Mouse (Mus musculus): ENCODE measurements at regions not wholly inside any gene's neighbourhood (a gene's known extent, or its start where the extent isn't known, plus 50 kb on each side); places are given as distances from the start of the nearest gene placed in this dataset.

DNA sequence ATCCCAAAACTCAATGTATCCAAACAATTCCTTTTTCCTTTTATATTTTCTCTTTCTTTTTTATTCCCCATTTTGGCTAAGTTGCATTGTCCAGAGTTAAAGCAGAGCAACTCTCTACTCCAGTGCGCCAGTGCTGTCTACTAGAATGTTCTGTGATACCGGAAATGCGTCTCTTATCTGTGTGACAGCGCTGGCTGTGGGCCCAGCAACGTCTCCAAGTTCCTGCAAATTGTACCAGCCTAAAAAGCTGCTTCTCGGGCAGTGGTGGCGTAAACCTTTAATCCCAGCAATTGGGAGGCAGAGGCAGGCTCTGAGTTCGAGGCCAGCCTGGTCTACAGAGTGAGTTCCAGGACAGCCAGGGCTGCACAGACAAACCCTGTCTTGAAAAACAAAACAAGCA lies 59.4 kb downstream of the Cox18 start:
- DNase-seq (ENCODE audit: low read depth, low spot score): no peak

DNA sequence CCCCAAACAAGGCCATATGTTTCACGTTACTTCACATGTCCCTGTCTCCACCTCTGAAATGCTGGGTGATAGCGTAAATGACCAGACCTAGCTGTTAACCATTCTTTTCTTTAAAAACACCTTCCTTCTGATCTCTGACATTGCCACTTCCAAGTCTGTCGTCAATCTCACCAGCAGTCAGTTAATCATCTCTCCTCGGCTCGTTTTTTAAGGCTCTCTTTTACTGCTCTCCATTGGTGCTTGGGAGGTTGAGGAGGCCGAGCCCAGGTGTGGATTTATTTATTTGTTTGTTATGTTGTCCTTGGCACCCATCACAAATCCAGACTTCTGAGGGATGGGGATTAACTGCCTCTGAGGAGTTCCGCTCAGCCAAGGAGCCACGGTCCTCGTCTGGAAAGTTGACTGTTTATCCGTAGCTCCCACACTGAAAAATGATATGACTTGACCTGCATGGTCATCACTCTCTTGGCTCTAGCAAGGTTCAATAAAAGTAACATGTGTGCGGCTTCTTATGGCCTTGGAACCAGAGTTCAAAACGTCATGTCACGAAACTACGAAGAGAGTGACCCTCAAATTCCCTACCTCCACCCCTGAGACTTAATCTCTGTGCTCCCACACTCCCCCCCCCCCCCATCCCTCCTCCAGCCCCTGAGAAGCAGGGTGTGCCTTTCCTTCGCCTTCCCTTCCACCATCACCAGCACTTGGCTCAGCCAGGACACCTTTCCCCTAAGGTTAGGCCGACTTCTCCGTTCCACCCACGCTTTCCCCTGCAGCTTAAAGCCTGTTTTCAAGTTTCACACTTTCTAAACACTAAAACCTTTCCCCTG lies 60.6 kb downstream of the Cox18 start:
- DNase-seq (ENCODE audit: low read depth, low spot score): no peak

DNA sequence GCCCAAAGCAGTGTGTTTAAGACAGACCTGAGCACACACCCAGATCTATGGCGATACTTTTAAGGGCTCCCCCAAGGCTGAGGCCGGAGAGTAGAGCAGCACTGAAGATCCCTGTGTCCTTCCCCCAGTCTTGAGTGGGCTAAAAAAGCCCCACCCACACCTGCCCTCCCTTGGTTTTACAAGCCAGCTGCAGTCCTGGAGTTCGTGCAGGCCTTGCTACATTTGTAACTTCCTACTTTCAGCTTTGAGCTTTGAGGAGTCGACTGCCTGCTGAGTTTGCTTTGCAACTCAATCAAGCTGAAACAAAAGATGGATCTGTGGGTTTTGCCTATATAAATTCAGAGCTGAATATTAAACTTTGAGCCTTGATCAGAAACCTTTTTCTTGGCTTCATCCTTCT lies 63.5 kb downstream of the Cox18 start:
- peak; percentile 32 for DNase-seq (ENCODE audit: low read depth, low spot score)

DNA sequence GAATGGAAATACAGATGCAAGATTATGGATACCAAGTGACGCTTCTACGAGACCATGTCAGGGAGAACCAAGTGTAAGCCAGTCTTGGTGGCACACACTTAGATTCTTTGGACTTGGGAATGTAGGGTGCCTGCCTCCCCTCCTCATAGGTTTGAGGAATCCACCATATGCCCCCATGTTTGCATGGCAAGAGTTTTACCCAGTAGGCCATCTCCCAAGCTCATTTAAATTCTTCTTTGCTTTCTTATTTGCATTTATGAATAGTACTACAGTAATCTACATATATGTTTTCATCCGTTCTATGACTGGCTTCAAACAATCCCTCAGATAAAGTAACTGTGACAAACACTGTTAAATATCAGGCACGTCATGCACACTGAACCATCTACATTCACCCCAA lies 67.3 kb downstream of the Cox18 start:
- no peak for DNase-seq (ENCODE audit: low read depth, low spot score)

DNA sequence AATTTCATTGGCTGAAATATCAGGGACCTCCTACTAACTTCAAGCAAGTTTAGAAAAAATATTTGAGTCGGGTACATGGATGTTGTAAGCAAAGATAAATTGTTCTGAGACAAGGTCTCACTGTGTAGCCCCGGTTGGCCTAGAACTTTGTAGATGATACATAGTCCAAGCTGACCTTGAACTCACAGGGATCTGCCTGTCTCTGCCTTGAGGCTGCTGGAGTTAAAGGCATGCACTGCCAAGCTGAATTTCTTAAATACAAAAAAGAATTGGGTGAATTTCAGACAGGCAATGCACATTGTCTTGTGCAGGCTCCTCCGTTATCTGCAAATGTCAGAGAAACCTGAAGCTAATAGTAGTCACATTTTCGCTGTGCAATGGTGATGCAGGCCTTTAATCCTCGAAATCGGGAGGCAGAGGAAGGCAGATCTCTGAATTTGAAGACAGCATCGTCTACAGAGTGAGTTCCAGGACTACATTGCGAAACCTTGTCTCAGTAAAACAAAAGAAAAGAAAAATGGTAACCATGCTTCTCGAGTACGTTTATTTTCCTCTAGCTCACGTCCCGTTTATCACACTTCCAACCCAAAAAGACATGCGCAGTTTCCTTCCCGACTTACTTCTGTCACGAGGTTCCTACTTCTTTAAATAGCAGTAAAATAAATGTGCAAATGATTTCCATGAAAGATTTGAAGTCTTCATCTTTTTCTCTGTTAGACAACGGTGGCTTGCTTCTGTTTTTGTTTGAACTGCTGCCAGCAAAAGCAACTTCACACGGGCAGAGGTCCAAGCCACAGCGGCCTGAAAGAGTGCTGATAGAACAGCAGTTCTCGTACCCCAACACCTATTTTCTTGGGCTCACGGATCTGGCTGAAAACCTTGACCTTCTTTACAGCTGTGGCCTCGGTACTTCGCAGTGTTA lies 73.9 kb downstream of the Cox18 start:
- DNase-seq (ENCODE audit: low read depth, low spot score): no peak

DNA sequence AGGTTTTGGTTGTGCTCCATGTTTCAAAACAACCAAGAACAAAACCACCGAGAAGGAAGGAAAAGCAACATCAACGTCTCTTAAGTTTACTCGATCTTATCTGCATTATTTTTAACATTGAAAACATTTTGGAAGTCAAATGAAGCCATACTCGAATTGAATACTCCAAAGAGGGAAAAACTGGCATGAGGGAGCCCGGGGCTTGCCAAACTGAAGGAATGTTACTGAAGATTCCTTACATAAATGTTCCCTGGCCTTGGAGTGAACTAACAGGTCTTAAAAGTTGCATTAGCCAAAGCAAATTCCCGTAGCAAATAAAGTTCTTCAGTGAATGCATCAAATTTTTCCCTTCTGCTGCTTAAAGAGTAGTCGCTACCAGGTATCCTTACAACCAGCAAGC lies 87.8 kb downstream of the Cox18 start:
- no peak for DNase-seq (ENCODE audit: low read depth, low spot score)

DNA sequence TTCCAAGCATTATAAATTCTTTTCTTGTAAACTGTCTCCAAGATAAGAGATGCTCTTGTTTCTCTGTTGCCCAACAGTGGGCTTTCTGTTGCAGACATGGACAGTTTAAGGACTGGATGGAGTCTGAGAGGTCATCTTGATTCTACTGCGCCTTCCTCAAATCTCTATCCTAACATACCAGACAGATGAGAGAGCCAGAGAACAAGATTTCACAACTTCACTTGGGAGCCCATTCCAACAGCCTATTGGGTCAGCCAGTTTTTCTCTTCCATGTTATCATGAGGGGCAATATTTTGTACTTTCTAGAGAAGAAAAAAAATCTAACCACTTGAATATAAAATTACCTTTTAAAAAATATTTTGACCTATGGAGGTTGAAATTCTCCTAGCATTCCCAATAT lies 116.8 kb downstream of the Cox18 start:
- DNase-seq (ENCODE audit: low read depth, low spot score): no peak

DNA sequence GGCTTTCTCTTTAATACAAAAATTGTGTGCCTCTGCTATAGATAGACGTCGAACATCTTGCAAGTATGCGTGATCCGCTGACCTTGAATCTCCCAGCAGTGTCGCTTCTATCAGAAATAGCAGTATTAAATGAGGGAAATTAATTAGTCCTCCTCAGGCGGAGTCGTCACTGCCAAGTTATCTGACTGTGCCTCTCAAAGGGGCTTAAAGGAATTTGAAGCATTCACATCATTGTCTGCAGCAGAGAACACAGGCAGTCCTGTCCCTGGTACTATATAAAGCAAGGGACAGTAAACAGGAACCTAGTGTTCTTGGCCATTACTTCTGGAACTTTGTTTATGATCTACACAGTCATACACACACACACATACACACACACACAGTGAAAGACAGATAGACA lies 119.1 kb downstream of the Cox18 start:
- no peak for DNase-seq (ENCODE audit: low read depth, low spot score)

DNA sequence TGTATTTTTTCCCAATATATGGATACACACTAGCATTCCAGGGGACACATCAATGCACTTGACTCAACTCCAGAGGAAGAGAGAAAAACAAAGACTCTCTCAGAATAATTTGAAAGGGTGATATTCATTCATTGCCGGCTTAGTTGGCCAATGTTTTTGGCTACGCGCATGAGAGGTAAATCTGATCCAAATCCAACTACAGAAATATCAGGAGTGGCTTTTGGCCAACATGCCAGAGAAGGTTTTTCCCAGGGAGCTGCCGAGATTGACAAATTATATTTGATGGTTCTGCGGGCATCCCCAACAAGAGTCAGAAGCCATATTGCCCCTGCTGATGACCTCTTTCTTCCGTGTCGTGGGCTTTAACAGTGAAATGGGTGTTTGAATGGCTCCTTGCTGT lies 135.3 kb downstream of the Cox18 start:
- no peak for DNase-seq (ENCODE audit: low read depth, low spot score)

DNA sequence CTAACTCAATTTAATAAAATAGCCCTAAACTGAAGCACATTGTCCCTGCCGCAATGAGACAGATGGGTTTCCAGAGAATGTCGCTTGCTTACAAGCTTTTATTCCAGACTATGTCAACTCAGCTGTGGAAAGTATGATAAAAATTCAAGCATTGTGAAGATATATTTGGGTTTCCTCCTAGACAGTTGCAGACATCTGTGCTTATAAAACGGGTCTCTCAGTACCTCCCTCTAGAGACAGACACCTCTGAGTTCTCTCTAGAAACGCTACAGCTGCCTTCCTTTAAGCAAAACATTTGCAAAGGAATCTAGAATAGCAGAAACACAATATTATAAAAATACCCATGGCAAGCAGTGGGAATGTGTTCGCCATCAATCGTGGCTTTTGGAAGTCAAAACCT lies 137.3 kb downstream of the Cox18 start:
- DNase-seq (ENCODE audit: low read depth, low spot score): no peak

DNA sequence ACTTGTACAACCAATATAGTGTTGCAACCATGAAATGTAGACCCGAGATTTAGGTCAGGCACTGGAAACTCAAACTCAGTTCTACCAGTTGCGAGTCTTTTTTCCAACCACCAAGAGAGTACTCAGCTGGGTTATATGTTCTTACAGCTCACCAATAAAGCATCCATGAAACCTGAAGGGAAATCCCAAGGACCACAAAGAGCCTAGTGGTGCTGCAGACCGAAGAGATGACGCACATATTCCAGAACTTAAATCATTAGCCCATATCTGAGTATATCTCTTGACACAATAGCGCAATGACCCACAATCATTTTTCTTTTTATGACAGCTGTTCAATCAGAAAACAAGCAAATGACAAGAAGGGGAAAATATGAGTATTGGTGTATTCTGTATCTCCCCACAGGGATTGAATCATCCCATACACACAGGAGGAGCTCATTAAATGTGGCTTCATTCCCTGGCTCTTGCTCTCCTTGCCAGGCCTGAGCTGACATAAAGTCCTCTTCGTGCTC lies 146.7 kb downstream of the Cox18 start:
- no peak for DNase-seq (ENCODE audit: low read depth, low spot score)

DNA sequence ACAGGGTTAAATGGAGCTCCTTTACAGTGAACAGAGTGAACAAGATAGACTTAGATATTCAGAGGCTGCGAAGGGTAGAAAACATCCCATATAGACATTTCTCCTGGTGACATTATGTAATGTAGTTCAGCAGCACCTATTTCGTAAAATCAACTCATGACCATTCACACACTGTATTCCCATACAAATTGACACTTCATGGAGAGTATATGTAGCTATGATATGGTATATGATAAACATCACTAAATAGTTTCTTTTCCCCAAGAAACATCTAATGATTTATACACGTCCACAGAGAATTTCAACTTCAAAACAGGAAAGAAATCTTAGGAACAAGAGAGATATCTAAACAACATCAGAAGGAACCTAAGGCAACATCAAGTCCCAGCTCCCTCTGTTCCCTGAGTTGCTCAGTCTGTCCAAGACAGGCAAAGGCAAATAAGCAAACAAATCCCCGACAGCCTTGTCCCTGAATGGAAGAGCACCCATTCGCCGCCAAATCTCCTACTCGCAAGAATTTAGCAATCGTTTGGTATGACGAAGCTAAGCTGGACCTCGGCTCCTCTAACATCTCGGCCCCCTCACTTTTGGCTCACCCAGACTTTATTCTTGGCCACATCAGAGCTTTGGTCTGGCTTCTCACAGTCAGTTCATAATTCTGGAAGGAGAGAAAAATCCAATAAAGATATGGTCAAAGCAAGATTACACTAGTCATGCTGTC lies 148.0 kb downstream of the Cox18 start:
- no peak for DNase-seq (ENCODE audit: low read depth, low spot score)

DNA sequence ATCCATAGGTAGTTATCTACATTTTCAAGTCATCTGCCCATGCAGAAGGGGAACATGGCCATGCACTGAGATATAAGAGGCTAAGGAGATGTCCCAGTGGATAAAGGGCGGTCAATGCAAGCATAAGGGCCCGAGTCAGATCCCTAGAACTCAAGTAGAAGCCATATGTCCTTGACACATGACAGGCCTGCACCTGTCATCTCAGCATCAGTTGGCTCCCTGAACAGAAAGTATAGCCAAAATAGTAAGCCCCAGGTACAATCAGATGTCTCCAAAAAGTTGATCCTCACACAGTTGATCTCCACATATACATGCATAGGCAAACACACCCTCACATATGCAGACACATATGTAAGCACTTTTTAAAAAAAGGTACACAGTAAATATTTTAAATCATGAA lies 152.0 kb downstream of the Cox18 start:
- no peak for DNase-seq (ENCODE audit: low read depth, low spot score)

DNA sequence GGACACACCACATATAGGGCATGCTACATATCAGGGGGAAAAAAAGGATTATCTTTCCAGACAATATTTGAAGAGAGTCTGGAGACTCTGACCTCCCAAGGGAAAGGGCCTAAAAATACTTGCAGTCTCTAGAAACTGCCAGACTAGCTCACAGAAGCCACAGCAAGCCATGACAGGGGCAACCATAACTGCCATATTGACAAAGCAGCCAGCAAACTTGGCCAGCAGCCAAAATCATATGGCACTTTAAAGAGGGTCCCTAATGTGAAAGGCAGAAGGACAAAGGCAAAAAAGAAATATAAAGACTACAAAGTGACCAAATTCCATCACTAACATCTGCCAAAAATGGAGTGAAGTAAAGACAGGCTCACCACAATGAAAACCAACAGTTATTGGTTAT lies 155.2 kb downstream of the Cox18 start:
- no peak for DNase-seq (ENCODE audit: low read depth, low spot score)

DNA sequence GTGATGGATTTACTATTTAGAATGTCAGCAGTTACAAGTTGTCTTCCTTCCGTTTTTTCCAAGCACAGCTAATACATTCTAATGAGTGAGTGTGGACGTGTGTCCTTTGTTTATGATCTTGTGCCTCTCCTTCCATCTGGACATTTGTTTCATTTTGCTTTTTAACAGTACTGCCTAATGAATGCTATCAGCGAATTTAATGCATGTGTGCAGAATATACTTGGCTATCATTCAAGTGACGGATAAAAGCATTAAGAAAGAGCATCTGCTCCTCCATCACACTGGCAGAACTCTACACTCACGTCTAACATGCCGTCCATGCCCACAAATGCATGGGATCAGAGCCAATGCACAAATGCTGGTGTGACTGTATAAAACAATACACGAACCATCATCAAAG lies 156.0 kb downstream of the Cox18 start:
- no peak for DNase-seq (ENCODE audit: low read depth, low spot score)

DNA sequence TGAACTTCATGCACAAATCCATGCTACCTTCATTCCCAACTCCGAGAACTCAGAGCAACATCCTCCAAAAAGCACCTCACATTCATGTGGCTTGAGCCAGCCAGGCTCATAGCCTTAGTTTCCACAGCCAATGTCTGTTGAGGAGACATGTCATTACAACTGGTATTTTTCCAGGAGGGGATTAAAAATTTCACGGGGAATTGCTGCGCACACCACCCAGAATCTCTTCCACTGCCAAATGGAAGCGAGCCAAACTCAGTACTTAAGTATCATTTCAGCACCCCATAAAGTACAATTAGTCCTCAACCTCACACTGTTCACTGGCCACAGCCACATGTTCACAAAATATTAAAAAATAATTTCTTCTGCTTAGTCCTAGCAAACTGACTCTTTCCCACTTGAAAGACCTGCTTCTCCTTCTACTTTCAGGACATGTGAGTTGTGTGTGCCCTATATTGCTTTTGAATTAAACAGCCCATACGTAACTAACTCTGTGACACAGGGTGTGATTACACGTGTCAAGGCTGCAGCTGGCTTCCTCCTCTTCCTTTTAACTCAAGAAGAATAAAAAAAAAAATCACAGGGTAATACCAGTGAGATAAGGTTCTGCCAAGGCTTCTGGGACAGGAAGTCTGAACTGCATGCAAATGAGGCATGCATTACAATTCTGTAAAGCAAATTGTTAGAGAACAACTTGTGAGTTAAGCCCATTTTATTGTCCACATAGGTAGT lies 157.8 kb downstream of the Cox18 start:
- no peak for DNase-seq (ENCODE audit: low read depth, low spot score)

DNA sequence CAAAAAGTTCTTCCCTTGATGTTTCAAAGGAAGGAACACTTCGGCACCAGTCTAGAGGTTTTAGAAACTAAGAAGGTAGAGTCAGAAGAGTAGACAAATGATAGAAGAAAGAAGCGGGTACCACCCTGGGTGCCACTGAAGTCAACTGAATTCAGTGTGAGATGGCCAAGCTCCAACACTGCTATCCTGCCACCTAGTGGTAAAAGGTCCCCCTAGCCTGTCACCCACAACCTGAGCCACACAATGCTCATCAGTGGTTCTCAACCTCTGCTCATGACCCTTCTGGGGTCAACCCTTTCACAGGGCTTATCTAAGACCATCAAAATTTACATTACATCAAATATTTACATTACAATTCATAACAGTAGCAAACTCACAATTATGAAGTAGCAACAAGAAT lies 168.1 kb downstream of the Cox18 start:
- peak; percentile 27 for DNase-seq (ENCODE audit: low read depth, low spot score)

DNA sequence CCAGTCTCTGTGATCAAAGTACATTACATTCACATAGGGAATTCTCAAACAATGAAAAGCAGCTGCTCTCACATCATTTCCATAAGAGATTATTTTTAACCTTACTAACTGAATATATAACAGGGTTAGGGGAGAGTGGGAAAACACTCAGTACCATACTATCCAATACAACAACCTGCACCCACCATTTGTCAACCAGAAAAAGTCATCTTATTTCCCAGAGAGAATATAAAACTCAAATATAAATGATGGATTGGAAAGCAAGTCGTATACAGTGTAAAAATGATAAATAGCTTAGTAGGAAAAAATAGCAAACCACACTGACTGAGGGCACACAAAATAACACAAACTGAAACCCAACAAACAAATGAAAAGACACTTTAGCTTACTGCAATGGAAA lies 169.4 kb upstream of the Adamts3 start:
- no peak for DNase-seq (ENCODE audit: low read depth, low spot score)

DNA sequence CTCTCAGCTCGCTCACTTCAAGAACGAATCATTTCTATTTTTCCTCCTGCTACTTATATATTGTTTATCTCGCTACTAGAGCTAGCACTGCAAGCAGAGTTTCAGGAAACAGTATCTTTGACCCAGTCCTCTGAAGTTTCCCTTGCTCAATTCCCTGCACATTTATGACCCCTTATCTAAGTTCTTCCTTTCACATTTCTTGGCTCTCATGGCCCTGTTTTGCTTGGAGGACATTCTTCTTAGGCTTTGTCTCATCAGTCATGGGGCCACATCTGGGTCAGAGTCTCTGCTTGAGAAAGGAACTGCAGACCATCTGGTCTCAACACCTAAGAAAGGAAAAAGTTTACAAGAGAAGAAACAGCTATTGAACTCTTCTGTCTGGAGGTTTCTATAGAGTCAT lies 166.7 kb upstream of the Adamts3 start:
- no peak for DNase-seq (ENCODE audit: low read depth, low spot score)

DNA sequence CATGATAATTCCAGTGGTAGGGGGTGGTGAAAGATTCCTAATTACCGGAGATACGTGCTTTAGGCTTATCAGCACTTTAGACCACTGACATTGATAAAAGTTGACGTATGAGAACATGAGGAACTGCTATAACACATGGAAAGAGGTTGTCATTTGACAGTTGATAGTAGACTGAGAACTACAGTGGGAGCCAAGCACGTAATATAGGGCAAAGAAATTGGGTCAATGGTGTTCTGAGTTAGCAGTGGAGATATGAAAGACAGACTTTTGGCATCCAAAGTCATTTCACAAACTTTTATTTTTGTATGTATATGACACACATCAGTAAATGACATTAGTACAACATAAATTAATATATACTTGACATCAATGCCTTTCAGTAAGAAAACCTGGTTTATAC lies 159.6 kb upstream of the Adamts3 start:
- no peak for DNase-seq (ENCODE audit: low read depth, low spot score)

DNA sequence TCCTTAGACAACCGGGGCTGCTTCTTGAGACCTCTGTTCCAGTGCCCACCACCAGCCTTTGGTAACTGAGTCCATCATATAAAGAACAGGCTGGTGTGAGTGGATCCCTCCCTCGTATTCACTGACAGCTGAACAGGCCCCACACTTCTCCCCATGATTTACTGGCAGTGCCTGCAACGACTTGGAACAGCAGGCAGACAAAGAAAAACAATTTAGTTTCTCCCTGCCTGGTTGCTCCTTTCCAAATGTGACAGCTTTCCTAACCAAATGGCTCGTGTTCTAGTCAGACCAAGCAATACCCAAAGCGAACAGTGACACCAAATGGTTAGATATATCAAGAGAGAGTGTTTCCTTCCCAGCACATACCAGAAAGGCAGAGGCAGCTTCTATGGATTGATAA lies 150.0 kb upstream of the Adamts3 start:
- DNase-seq (ENCODE audit: low read depth, low spot score): no peak
